Mouse (Mus musculus) liver, embryonic 14.5 days (tissue): ENCODE measurements around the gene Hist1h2bn. TPM values are rescaled to one million over a fixed set of nuclear protein-coding genes. Genes with fewer than 3 reads are reported as not detected.
"Not testable (repeated sequence)": the region's sequence is repeated elsewhere in the genome, so short reads cannot be mapped to it uniquely, and the experiment has no call there.

Experiments used
- ATAC-seq: fragments of 200-750 bp; cut with Nextera tagmentation; 2 replicates; pipeline ENCODE4 v1.8.0; 2017; ENCODE audit warnings: moderate number of reproducible peaks, mild to moderate bottlenecking, moderate library complexity; ENCODE audit not compliant: insufficient read depth
- DNase-seq, 3 experiments: peaks; one replicate each; pipeline ENCODE4 v3.0.0-alpha.2; 2012 to 2013; ENCODE audit warnings: low read depth in 3 of 3, low spot score in 3 of 3
- H3K27ac ChIP-seq: fragments of 300-500 bp; sonication (generic); 2 replicates; pipeline ENCODE4 v1.5.1; 2014; ENCODE audit warnings: moderate library complexity, mild to moderate bottlenecking, control low read depth, inconsistent platforms
- H3K27me3 ChIP-seq: fragments of 300-500 bp; sonication (generic); 2 replicates; pipeline ENCODE4 v1.6.1; 2014; ENCODE audit warnings: mild to moderate bottlenecking, low read length, moderate library complexity; ENCODE audit not compliant: control insufficient read depth, insufficient read depth
- H3K36me3 ChIP-seq: fragments of 300-500 bp; sonication (generic); replicated peaks from 2 replicates; pipeline ENCODE4 v1.6.1; 2014; ENCODE audit warnings: low read depth; ENCODE audit not compliant: control insufficient read depth, insufficient read depth
- H3K4me1 ChIP-seq, 2 experiments: fragments of 200-500 bp in 1 of 2; fragments of 300-500 bp in 1 of 2; sonication (generic) in 1 of 2; replicated peaks; 2 replicates each; pipeline ENCODE4 v1.6.1; 2012 to 2014; ENCODE audit warnings: antibody characterized with exemption in 1 of 2, inconsistent platforms in 1 of 2, low read length in 1 of 2; ENCODE audit not compliant: control insufficient read depth in 2 of 2, insufficient read depth in 2 of 2
- H3K4me2 ChIP-seq: fragments of 300-500 bp; sonication (generic); 2 replicates; pipeline ENCODE4 v1.6.1; 2014; ENCODE audit warnings: low read depth, mild to moderate bottlenecking, control low read depth, moderate library complexity
- H3K4me3 ChIP-seq, 2 experiments: fragments of 200-500 bp in 1 of 2; fragments of 300-500 bp in 1 of 2; sonication (generic) in 1 of 2; 2 replicates each; pipeline ENCODE4 v1.5.1; 2012 to 2014; ENCODE audit warnings: low read depth in 2 of 2, low read length in 2 of 2, mild to moderate bottlenecking in 2 of 2, control low read depth in 1 of 2, inconsistent platforms in 1 of 2, moderate library complexity in 1 of 2; ENCODE audit not compliant: insufficient read depth in 1 of 2
- H3K9ac ChIP-seq: fragments of 300-500 bp; sonication (generic); replicated peaks from 2 replicates; pipeline ENCODE4 v1.6.1; 2014; ENCODE audit warnings: mild to moderate bottlenecking, control low read depth, moderate library complexity
- H3K9me3 ChIP-seq: fragments of 300-500 bp; sonication (generic); 2 replicates; pipeline ENCODE4 v1.6.1; 2016; ENCODE audit warnings: low read length, mixed read lengths; ENCODE audit not compliant: control insufficient read depth
- CTCF ChIP-seq: IDR thresholded peaks from 2 replicates; pipeline ENCODE4 v1.5.1; 2016; ENCODE audit warnings: antibody characterized with exemption, low read depth, control low read depth
- EP300 ChIP-seq: IDR thresholded peaks from 2 replicates; pipeline ENCODE4 v1.6.1; 2016; ENCODE audit warnings: antibody characterized with exemption, low read depth
- WGBS: fragments of 180-500 bp; shearing (Covaris S2); extraction: QIAGEN DNeasy Blood & Tissue Kit; methylation state at CpG from one replicate; pipeline ENCODE4 v1.1.7; 2014; ENCODE audit not compliant: insufficient replicate concordance; 5-methylcytosine and 5-hydroxymethylcytosine counted together
- polyA plus RNA-seq, 2 experiments: library from polyadenylated mRNA; depleted of rRNA in 1 of 2; stranded (reverse) in 1 of 2; unstranded in 1 of 2; fragments of >200 nt; fragmentation: Nextera tagmentation in 1 of 2; extraction: Ambion mirVana in 1 of 2; gene quantifications; 2 replicates each; pipeline versions ENCODE4 v1.2.1 to v1.2.3; 2012 to 2014

Hist1h2bn gene
- polyA plus RNA-seq, 2 experiments, result 5.4 to 25.2 TPM

DNA sequence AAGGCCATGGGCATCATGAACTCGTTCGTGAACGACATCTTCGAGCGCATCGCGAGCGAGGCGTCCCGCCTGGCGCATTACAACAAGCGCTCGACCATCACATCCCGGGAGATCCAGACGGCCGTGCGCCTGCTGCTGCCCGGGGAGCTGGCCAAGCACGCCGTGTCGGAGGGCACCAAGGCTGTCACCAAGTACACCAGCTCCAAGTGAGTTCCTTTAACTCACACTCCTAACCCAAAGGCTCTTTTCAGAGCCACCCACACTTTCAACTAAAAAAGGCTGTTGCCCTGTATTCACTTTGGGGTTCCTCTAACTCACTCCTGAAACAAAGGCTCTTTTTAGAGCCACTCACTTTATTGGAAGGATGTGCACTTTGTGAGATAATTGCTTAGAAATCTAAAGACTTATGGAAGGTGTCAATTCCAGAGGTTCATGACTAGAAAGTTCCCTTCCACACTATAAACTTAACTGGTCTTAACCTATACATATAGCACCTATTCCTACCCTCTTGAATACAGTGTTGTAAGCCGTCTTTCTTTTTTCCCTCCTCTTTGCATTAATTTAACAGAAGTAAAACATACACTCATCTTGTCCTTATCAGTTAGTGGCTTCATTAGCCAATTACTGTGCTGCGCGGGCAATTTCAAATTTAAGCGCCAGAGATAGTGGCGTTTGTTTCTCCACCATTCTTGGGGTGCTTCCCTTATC is 525 bp downstream of the Hist1h2bn start:
- Histone ChIP-seq H3K9ac (peak overlapping the region; percentile 90), H3K4me2 (peak overlapping the region; percentile 79), H3K4me1 (peaks cover 9 to 12% of the 10 kb centered on the region in 2 experiments), H3K27ac (peak overlapping the region; percentile 99), H3K4me3 (peak overlapping the region; percentile 55 to 62)
- TF ChIP-seq EP300, result peak; percentile 65
- not testable (repeated sequence) for H3K36me3 ChIP-seq, H3K9me3 ChIP-seq, H3K27me3 ChIP-seq
- WGBS, result 0% methylated on average over 24 of the region's 26 CpGs
- DNase-seq (peak; percentile 83 to 90 (median 85)), ATAC-seq (peak; percentile 29)

DNA sequence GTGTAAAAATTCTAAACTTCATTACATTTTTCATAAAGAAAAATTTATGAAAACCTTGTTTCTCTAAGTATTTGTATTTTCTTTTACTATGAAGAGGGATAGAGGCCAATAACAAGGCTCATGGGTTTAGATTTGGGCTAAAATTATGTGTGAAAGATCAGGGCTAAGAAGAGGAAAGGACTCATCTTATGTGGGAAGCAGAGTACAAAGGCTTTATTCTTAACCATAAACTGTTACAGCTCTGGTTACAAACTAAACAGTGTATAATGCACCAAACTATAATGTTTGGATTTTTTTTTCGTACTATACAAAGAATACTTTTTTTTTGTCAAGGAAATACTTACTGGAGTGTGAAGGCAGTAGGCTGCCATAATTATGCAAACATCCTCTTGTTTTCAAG is 1.8 kb downstream of the Hist1h2bn start:
- H3K27me3 ChIP-seq, result no peaks in the 10 kb centered on the region
- H3K9ac ChIP-seq, result peak overlapping the region; percentile 85
- peak overlapping the region; percentile 99 for H3K27ac ChIP-seq
- peak overlapping the region; percentile 21 to 62; a peak in 3 of 4 replicates for H3K4me3 ChIP-seq
- H3K4me1 ChIP-seq, result peaks cover 9 to 12% of the 10 kb centered on the region in 2 experiments
- WGBS, result 61% methylated on average over 1 of the region's 1 CpGs
- TF ChIP-seq CTCF (no peak), EP300 (no peak)
- no peaks in the 10 kb centered on the region for H3K9me3 ChIP-seq
- DNase-seq (no peak), ATAC-seq (no peak)
- no peaks in the 10 kb centered on the region for H3K36me3 ChIP-seq
- peak overlapping the region; percentile 79 for H3K4me2 ChIP-seq

DNA sequence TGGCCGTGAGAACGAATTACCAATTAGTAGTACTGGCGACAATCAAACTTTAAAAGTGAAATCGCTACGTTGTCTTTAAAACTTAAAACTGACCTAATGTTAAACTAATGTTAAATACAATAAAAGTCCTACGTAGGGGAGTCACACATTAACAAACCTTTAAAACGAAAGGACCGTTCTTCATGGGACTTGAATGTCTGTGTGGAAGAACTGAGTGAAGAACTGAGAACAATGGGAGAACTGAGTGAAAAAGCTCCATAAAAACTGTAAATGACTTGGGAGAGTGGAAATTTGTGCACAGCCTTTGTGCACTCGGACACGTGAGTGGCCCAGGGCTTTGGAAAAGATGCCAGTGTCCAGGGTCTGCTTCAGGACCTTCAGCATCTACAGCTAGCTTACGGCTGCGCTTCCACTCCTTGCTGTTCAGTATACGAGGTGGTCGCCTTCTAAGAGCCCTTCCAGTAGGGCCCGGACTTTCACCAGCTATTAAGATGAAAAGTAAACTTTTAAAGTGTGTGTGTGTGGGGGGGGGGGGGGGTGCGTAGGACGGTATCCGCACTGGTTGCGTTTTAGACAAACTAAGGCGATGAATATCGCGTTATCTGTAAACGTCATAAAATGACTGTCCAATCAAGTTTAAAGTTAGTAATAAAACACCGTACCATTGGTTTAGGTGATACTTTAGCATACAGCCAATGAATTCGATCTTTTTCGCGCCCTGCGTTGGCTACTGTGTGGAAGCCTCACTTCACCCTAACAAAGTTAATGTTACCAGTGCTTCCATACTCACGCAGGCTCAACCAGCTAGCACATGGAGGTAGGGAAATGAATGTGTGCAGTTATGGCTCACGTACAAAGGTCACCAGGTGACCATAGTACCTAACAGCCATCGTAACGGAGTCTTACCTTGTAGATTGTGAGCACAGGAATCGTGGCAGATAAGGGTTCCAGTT is 25.2 kb downstream of the Hist1h2bn start:
- Histone ChIP-seq H3K9me3 (no peaks in the 10 kb centered on the region), H3K36me3 (no peaks in the 10 kb centered on the region), H3K27me3 (no peaks in the 10 kb centered on the region), H3K9ac (peak overlapping the region; percentile 98), H3K4me1 (peaks cover 21 to 25% of the 10 kb centered on the region in 2 experiments), H3K27ac (peak overlapping the region; percentile 97), H3K4me3 (peak overlapping the region; percentile 72 to 93), H3K4me2 (peak overlapping the region; percentile 90)
- DNase-seq, result peak; percentile 88 to 92 (median 91)
- 4% methylated on average over 33 of the region's 33 CpGs for WGBS
- peak; percentile 65 for ATAC-seq
- TF ChIP-seq EP300 (no peak; the same call in none of the 2 replicates), CTCF (no peak)

DNA sequence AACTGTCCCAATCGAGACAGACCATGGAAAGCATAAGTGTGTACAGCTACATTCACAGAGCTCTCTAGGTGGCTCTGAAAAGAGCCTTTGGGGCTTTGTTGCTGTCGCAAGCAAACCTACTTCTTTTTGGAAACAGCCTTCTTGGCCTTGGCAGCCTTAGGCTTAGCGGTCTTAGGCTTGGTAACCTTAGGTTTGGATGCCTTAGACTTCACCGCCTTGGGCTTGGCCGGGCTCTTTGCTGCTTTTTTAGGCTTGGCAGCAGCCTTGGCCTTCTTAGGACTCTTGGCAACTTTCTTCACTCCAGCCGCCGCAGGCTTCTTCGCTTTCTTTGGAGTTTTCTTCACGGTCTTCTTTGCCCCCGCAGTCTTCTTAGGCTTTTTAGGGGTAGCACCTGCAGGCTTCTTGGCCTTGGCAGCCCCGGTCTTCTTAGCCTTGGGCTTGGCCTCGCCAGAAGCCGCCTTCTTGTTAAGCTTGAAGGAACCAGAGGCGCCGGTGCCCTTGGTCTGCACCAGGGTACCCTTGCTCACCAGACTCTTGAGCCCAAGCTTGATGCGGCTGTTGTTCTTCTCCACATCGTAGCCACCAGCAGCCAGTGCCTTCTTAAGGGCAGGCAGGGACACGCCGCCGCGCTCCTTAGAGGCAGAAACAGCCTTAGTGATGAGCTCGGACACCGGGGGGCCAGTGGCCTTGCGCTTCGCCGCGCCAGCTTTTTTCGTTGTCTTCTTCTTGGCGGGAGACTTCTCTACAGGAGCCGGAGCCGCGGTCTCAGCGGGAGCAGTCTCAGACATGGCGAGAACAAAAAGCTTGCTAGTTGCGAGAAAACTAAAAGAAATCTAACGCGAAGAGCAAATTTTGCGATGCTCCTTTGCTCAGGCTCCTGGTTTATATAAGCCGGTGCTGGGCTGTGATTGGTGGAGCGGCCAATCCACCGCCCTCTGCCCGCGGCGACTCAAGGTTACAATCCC is 26.1 kb downstream of the Hist1h2bn start, which contains the start of gene Hist1h1b:
Hist1h1b (minus strand) TSS at position 859 of the 965 bp plus-strand sequence.
- TF ChIP-seq EP300 (peak; percentile 81), CTCF (no peak; the same call in 1 of the 2 replicates)
- Histone ChIP-seq H3K4me2 (peak within 1 kb of the TSS; percentile 90), H3K9ac (peak within 1 kb of the TSS; percentile 98), H3K27ac (peak within 1 kb of the TSS; percentile 97), H3K9me3 (no peaks in the 10 kb centered on the region), H3K4me1 (peaks cover 29 to 33% of the 10 kb centered on the region in 2 experiments), H3K4me3 (peak within 1 kb of the TSS; percentile 72 to 93), H3K36me3 (no peaks in the 10 kb centered on the region), H3K27me3 (no peaks in the 10 kb centered on the region)
- WGBS, result 0% methylated on average over 44 of the region's 44 CpGs
- ATAC-seq (peak; percentile 47), DNase-seq (peak; percentile 82 to 88 (median 87))
